Mouse (Mus musculus) MEL (cell line): ENCODE results near the gene Sema3a.

Experiments used
- CTCF ChIP-seq, 3 experiments: IDR thresholded peaks in 2 of 3; conservative IDR thresholded peaks in 1 of 3; 2 replicates each; pipeline ENCODE4 v1.5.1; 2011 to 2012; ENCODE audit warnings: low read length in 3 of 3, low read depth in 2 of 3, mild to moderate bottlenecking in 2 of 3, improper control_type of control experiment in 1 of 3, inconsistent platforms in 1 of 3, mixed read lengths in 1 of 3, moderate library complexity in 1 of 3; ENCODE audit not compliant: control insufficient read depth in 1 of 3, insufficient read depth in 1 of 3, poor library complexity in 1 of 3, severe bottlenecking in 1 of 3
- EP300 ChIP-seq, 2 experiments: IDR thresholded peaks; 2 replicates each; pipeline ENCODE4 v1.6.1; 2011; ENCODE audit warnings: improper control_type of control experiment in 2 of 2, low read length in 2 of 2, low read depth in 1 of 2, mild to moderate bottlenecking in 1 of 2
- GABPA ChIP-seq: IDR thresholded peaks from 2 replicates; pipeline ENCODE4 v1.6.1; 2012; ENCODE audit warnings: low read depth, mild to moderate bottlenecking, inconsistent platforms, low read length, improper control_type of control experiment, moderate library complexity

- TF ChIP-seq CTCF (IDR thresholded peaks at IDR 0.05 in 2 of 3, conservative IDR thresholded peaks at IDR 0.05 in 1 of 3; ENCODE audit: control insufficient read depth in 1 of 3, insufficient read depth in 1 of 3, low read depth in 2 of 3, low read length in 3 of 3, poor library complexity in 1 of 3, severe bottlenecking in 1 of 3) (no peak), EP300 (IDR thresholded peaks at IDR 0.05; ENCODE audit: low read depth in 1 of 2, low read length in 2 of 2) (no peak), GABPA (no peak)
These were observed 202.1 kb downstream of the Sema3a start for GRCm38 (mm10) chr5:13327281-13327680.
